Mouse (Mus musculus) liver, postnatal 0 days (tissue): ENCODE data around the gene Pced1b. TPM values are rescaled to one million over a fixed set of nuclear protein-coding genes. Genes with fewer than 3 reads are reported as not detected.
"Not testable (repeated sequence)": the region's sequence is repeated elsewhere in the genome, so short reads cannot be mapped to it uniquely, and the experiment has no call there.

Experiments used
- ATAC-seq: fragments of 200-750 bp; cut with Nextera tagmentation; 2 replicates; pipeline ENCODE4 v1.8.0; 2017; ENCODE audit warnings: mild to moderate bottlenecking, moderate library complexity
- DNase-seq: peaks from one replicate; pipeline ENCODE4 v3.0.0-alpha.2; 2016
- H3K27ac ChIP-seq: fragments of 300-500 bp; sonication (generic); 2 replicates; pipeline ENCODE4 v1.5.1; 2014; ENCODE audit warnings: antibody characterized with exemption, moderate library complexity, mild to moderate bottlenecking, low read depth
- H3K27me3 ChIP-seq: fragments of 300-500 bp; sonication (generic); 2 replicates; pipeline ENCODE4 v1.6.1; 2014; ENCODE audit warnings: low read length, control low read depth, mixed read lengths; ENCODE audit not compliant: insufficient read depth
- H3K36me3 ChIP-seq: fragments of 300-500 bp; sonication (generic); replicated peaks from 2 replicates; pipeline ENCODE4 v1.6.1; 2014; ENCODE audit warnings: mild to moderate bottlenecking, control low read depth, low read length, moderate library complexity, mixed read lengths; ENCODE audit not compliant: insufficient read depth
- H3K4me1 ChIP-seq: fragments of 300-500 bp; sonication (generic); 2 replicates; pipeline ENCODE4 v1.6.1; 2014; ENCODE audit warnings: antibody characterized with exemption, mild to moderate bottlenecking, control low read depth; ENCODE audit not compliant: insufficient read depth
- H3K4me2 ChIP-seq: fragments of 300-500 bp; sonication (generic); 2 replicates; pipeline ENCODE4 v1.6.1; 2014; ENCODE audit warnings: low read depth, mild to moderate bottlenecking, low read length, moderate library complexity, mixed read lengths
- H3K4me3 ChIP-seq: fragments of 300-500 bp; sonication (generic); 2 replicates; pipeline ENCODE4 v1.5.1; 2014; ENCODE audit warnings: low read depth, low read length
- H3K9ac ChIP-seq: fragments of 300-500 bp; sonication (generic); replicated peaks from 2 replicates; pipeline ENCODE4 v1.6.1; 2014; ENCODE audit warnings: mild to moderate bottlenecking, moderate library complexity
- H3K9me3 ChIP-seq: fragments of 300-500 bp; sonication (generic); 2 replicates; pipeline ENCODE4 v1.6.1; 2016; ENCODE audit warnings: mild to moderate bottlenecking, control low read depth, low read length, mixed read lengths
- CTCF ChIP-seq: sonication (generic); IDR thresholded peaks from 2 replicates; pipeline ENCODE4 v1.5.1; 2016; ENCODE audit warnings: antibody characterized with exemption, low read depth
- EP300 ChIP-seq: IDR thresholded peaks from 2 replicates; pipeline ENCODE4 v1.6.1; 2016; ENCODE audit warnings: antibody characterized with exemption, low read depth, mild to moderate bottlenecking
- WGBS: fragments of 180-500 bp; shearing (Covaris S2); extraction: QIAGEN DNeasy Blood & Tissue Kit; methylation state at CpG from one replicate; pipeline ENCODE4 v1.1.7; 2014; ENCODE audit not compliant: insufficient replicate concordance; 5-methylcytosine and 5-hydroxymethylcytosine counted together
- polyA plus RNA-seq: library from polyadenylated mRNA; unstranded; fragments of >200 nt; fragmentation: Nextera tagmentation; extraction: Ambion mirVana; gene quantifications from 2 replicates; pipeline ENCODE4 v1.2.1, GENCODE M21; 2015

The Pced1b gene
- polyA plus RNA-seq, 1 experiment from 2014 or later, result 2.8 TPM

GRCm38 (mm10) chr15:97378061-97378460 is 131.2 kb downstream of the Pced1b start:
- ATAC-seq (no peak), DNase-seq (no peak)
- H3K9ac ChIP-seq, result no peak overlapping the region
- no peak for TF ChIP-seq CTCF
- TF ChIP-seq EP300, result no peak
- H3K36me3 ChIP-seq, result no peaks in the 10 kb centered on the region
- no peaks in the 10 kb centered on the region for H3K27me3 ChIP-seq
- H3K9me3 ChIP-seq, result no peaks in the 10 kb centered on the region
- WGBS, result 77% methylated on average over 4 of the region's 4 CpGs
- no peak overlapping the region for H3K27ac ChIP-seq
- no peak overlapping the region for H3K4me2 ChIP-seq
- H3K4me3 ChIP-seq, result no peak overlapping the region
- peaks cover 22% of the 10 kb centered on the region for H3K4me1 ChIP-seq

GRCm38 (mm10) chr15:97379489-97380304 is 132.8 kb downstream of the Pced1b start:
- DNase-seq, result peak; percentile 63
- Histone ChIP-seq H3K4me1 (peaks cover 16% of the 10 kb centered on the region), H3K27me3 (no peaks in the 10 kb centered on the region), H3K9me3 (no peaks in the 10 kb centered on the region), H3K9ac (peak overlapping the region; percentile 1; the same call in 1 of the 2 replicates), H3K36me3 (no peaks in the 10 kb centered on the region; the same call in 1 of the 2 replicates), H3K27ac (peak overlapping the region; percentile 55), H3K4me3 (peak overlapping the region; percentile 24), H3K4me2 (peak overlapping the region; percentile 52)
- peak; percentile 99 for ATAC-seq
- WGBS, result 40% methylated on average over 11 of the region's 12 CpGs
- TF ChIP-seq EP300, result peak; percentile 99
- TF ChIP-seq CTCF, result no peak

- Histone ChIP-seq H3K27ac (no peak overlapping the region), H3K4me1 (peaks cover 4% of the 10 kb centered on the region; the same call in 1 of the 2 replicates), H3K9me3 (no peaks in the 10 kb centered on the region), H3K36me3 (no peaks in the 10 kb centered on the region; the same call in 1 of the 2 replicates), H3K4me2 (no peak overlapping the region), H3K9ac (no peak overlapping the region), H3K4me3 (no peak overlapping the region), H3K27me3 (no peaks in the 10 kb centered on the region)
- ATAC-seq (no peak), DNase-seq (no peak)
- 95% methylated on average over 3 of the region's 3 CpGs for WGBS
- no peak for TF ChIP-seq CTCF
- no peak for TF ChIP-seq EP300
Observed at GRCm38 (mm10) chr15:97382567-97382966, 135.7 kb downstream of the Pced1b start.

- no peak for TF ChIP-seq EP300
- TF ChIP-seq CTCF, result no peak
- no peaks in the 10 kb centered on the region; the same call in 1 of the 2 replicates for H3K36me3 ChIP-seq
- 76% methylated on average over 13 of the region's 14 CpGs for WGBS
Observed at GRCm38 (mm10) chr15:97383523-97384141, 136.7 kb downstream of the Pced1b start.

GRCm38 (mm10) chr15:97384170-97385018 is 137.5 kb downstream of the Pced1b start:
- Histone ChIP-seq H3K4me2 (no peak overlapping the region), H3K4me1 (no peaks in the 10 kb centered on the region), H3K27ac (no peak overlapping the region), H3K9ac (no peak overlapping the region), H3K36me3 (no peaks in the 10 kb centered on the region; the same call in 1 of the 2 replicates), H3K9me3 (no peaks in the 10 kb centered on the region), H3K4me3 (no peak overlapping the region), H3K27me3 (no peaks in the 10 kb centered on the region)
- DNase-seq (no peak), ATAC-seq (no peak)
- TF ChIP-seq EP300 (no peak), CTCF (no peak)
- WGBS, result 93% methylated on average over 28 of the region's 28 CpGs

More at GRCm38 (mm10) chr15:97383523-97384141, 136.7 kb downstream of the Pced1b start:
- no peak overlapping the region for H3K4me2 ChIP-seq
- ATAC-seq (no peak), DNase-seq (no peak)
- no peak overlapping the region for H3K4me3 ChIP-seq
- H3K4me1 ChIP-seq, result peaks cover 4% of the 10 kb centered on the region; the same call in 1 of the 2 replicates
- H3K9me3 ChIP-seq, result no peaks in the 10 kb centered on the region
- H3K9ac ChIP-seq, result no peak overlapping the region
- no peaks in the 10 kb centered on the region for H3K27me3 ChIP-seq
- no peak overlapping the region for H3K27ac ChIP-seq

GRCm38 (mm10) chr15:97385174-97385573 is 138.3 kb downstream of the Pced1b start:
- not testable (repeated sequence) for H3K4me3 ChIP-seq, H3K36me3 ChIP-seq, H3K4me1 ChIP-seq, H3K27ac ChIP-seq, H3K4me2 ChIP-seq, H3K9ac ChIP-seq, H3K27me3 ChIP-seq, ATAC-seq, DNase-seq, H3K9me3 ChIP-seq
- 88% methylated on average over 10 of the region's 10 CpGs for WGBS
